Mouse (Mus musculus) kidney, postnatal 0 days (tissue): ENCODE results near the gene Phldb3. TPM values are rescaled to one million over a fixed set of nuclear protein-coding genes. Genes with fewer than 3 reads are reported as not detected.

ENCODE experiments used
- ATAC-seq: fragments of 200-750 bp; cut with Nextera tagmentation; replicated peaks from 2 replicates; pipeline ENCODE4 v1.8.0; 2017; ENCODE audit warnings: low read depth, moderate number of reproducible peaks, moderate TSS enrichment, moderate library complexity; ENCODE audit not compliant: low FRiP score
- DNase-seq: peaks from one replicate; pipeline ENCODE4 v3.0.0-alpha.2; 2016; ENCODE audit warnings: low spot score
- H3K27ac ChIP-seq: fragments of 300-500 bp; sonication (generic); 2 replicates; pipeline ENCODE4 v1.5.1; 2014; ENCODE audit warnings: mild to moderate bottlenecking
- H3K27me3 ChIP-seq: fragments of 300-500 bp; sonication (generic); 2 replicates; pipeline ENCODE4 v1.6.1; 2014; ENCODE audit warnings: low read length, mixed read lengths; ENCODE audit not compliant: insufficient read depth
- H3K36me3 ChIP-seq: fragments of 300-500 bp; sonication (generic); 2 replicates; pipeline ENCODE4 v1.6.1; 2014; ENCODE audit warnings: low read length, mixed read lengths; ENCODE audit not compliant: insufficient read depth
- H3K4me1 ChIP-seq: fragments of 300-500 bp; sonication (generic); replicated peaks from 2 replicates; pipeline ENCODE4 v1.6.1; 2014; ENCODE audit warnings: antibody characterized with exemption, low read length, mixed read lengths; ENCODE audit not compliant: insufficient read depth
- H3K4me2 ChIP-seq: fragments of 300-500 bp; sonication (generic); 2 replicates; pipeline ENCODE4 v1.6.1; 2014; ENCODE audit warnings: mild to moderate bottlenecking, low read length, moderate library complexity, mixed read lengths
- H3K4me3 ChIP-seq: fragments of 300-500 bp; sonication (generic); replicated peaks from 2 replicates; pipeline ENCODE4 v1.5.1; 2014; ENCODE audit warnings: low read depth, low read length
- H3K9ac ChIP-seq: fragments of 300-500 bp; sonication (generic); 2 replicates; pipeline ENCODE4 v1.6.1; 2014; ENCODE audit warnings: low read depth, low read length
- H3K9me3 ChIP-seq: fragments of 300-500 bp; sonication (generic); replicated peaks from 2 replicates; pipeline ENCODE4 v1.6.1; 2016; ENCODE audit warnings: low read length, inconsistent platforms, mixed read lengths
- CTCF ChIP-seq: IDR thresholded peaks from 2 replicates; pipeline ENCODE4 v1.5.1; 2016; ENCODE audit warnings: antibody characterized with exemption, low read depth, mild to moderate bottlenecking, moderate library complexity
- WGBS: fragments of 180-500 bp; shearing (Covaris S2); extraction: QIAGEN DNeasy Blood & Tissue Kit; methylation state at CpG from one replicate; pipeline ENCODE4 v1.1.7; 2014; 5-methylcytosine and 5-hydroxymethylcytosine counted together
- polyA plus RNA-seq: library from polyadenylated mRNA; unstranded; fragments of >200 nt; fragmentation: Nextera tagmentation; extraction: Ambion mirVana; gene quantifications from 2 replicates; pipeline ENCODE4 v1.2.1, GENCODE M21; 2015

Gene Phldb3
- 0.11 and 0.20 TPM in 2 replicates for polyA plus RNA-seq

- H3K4me2 ChIP-seq = peak within 1 kb of the TSS; percentile 85
- H3K9ac ChIP-seq = peak within 1 kb of the TSS; percentile 46
- no peak for TF ChIP-seq CTCF
- H3K4me1 ChIP-seq = peaks cover 17% of the 10 kb centered on the region
- peaks cover 18% of the 10 kb centered on the region for H3K27me3 ChIP-seq
- no peaks in the 10 kb centered on the region for H3K9me3 ChIP-seq
- H3K4me3 ChIP-seq = peak within 1 kb of the TSS; percentile 52
- no peaks in the 10 kb centered on the region for H3K36me3 ChIP-seq
- WGBS = 2% methylated on average over 27 of the region's 27 CpGs
- H3K27ac ChIP-seq = peak within 1 kb of the TSS; percentile 44; the same call in 1 of the 2 replicates
- DNase-seq = no peak
- ATAC-seq = peak; percentile 52; the same call in 1 of the 2 replicates
Measured at GRCm38 (mm10) chr7:24610144-24610878, at the start of gene Phldb3. TSS of gene Phldb3 (plus strand) at chr7:24610763.

GRCm38 (mm10) chr7:24561450-24561849, 49.1 kb upstream of the Phldb3 start:
- H3K27me3 ChIP-seq = no peaks in the 10 kb centered on the region
- 84% methylated on average over 4 of the region's 4 CpGs for WGBS
- H3K4me3 ChIP-seq = no peak overlapping the region
- no peaks in the 10 kb centered on the region for H3K4me1 ChIP-seq
- no peaks in the 10 kb centered on the region for H3K9me3 ChIP-seq
- peaks cover 15% of the 10 kb centered on the region for H3K36me3 ChIP-seq
- H3K27ac ChIP-seq = no peak overlapping the region
- TF ChIP-seq CTCF = no peak
- H3K4me2 ChIP-seq = no peak overlapping the region
- no peak for DNase-seq
- ATAC-seq = no peak
- no peak overlapping the region for H3K9ac ChIP-seq

DNA sequence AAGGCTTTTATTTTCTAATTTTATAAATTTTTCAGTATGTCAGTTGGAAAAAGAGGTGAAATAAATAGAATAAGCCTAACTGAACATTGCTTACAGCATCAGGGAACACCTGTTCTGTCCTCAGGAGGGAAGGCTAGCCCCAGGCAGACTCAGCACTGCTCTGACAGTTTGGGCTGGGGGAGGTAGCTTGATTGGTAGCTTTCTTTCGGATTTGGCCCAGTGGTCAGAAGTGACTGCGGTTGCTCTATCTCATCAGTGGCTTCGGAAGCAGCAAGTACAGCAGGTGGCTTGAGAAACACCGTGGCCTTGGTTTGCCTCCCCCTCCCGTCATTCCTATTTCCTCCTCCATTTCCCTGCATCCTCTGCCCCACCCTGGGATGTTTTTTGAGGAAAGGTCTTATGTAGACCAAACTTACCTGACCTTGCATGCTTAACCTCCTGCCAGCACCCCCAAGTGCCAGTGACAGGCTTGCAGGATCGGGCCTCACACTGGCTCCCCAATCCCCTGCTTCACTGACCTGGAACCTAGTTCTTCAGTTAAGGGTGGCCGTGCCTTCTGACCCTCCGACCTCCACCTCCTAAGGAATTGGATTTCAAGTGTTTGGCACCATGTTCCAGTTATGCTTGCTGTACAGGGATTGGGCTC, 47.2 kb upstream of the Phldb3 start:
- Histone ChIP-seq H3K4me1 (no peaks in the 10 kb centered on the region), H3K36me3 (peaks cover 24% of the 10 kb centered on the region), H3K4me2 (no peak overlapping the region)

GRCm38 (mm10) chr7:24563837-24564206, 46.7 kb upstream of the Phldb3 start:
- Histone ChIP-seq H3K36me3 (peaks cover 27% of the 10 kb centered on the region), H3K4me2 (no peak overlapping the region)

More for the DNA sequence above, 47.2 kb upstream of the Phldb3 start:
- DNase-seq (no peak), ATAC-seq (no peak)
- no peaks in the 10 kb centered on the region for H3K27me3 ChIP-seq
- H3K4me3 ChIP-seq = no peak overlapping the region
- no peak overlapping the region for H3K9ac ChIP-seq
- no peak overlapping the region for H3K27ac ChIP-seq
- WGBS = 53% methylated on average over 8 of the region's 8 CpGs
- no peaks in the 10 kb centered on the region for H3K9me3 ChIP-seq
- TF ChIP-seq CTCF = no peak

DNA sequence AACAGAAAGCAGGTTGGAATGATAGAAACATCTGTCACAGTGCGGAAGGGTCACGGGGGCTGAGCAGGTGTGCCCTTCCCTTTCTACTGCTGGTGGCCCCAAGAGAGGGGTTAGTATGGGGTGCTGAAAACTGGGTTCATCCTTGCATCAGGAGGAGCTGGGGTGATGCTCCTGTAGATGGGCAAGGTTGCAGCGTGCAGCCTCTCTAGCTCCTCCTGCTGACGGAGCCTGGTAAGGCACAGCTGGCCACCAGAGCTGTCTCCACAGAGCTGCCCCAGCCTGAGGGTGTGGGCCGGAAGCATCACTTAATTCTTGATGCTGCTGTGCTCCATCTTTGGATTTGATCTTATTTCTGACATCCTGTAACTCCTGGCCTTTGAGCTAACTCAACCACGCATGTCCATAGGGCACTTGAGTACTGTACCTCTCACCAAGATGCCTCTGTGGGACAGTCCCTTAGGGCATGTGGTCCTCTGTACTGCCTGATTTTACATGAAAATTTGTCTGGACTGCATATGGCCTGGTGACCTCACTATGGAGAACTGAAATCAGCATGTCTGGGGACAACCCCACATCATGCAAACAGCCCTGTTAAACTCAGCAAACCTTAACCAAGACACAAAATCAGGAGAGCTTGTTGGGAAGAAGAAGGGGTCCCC, 45.8 kb upstream of the Phldb3 start:
- Histone ChIP-seq H3K4me2 (no peak overlapping the region), H3K4me1 (no peaks in the 10 kb centered on the region), H3K9me3 (no peaks in the 10 kb centered on the region), H3K4me3 (no peak overlapping the region), H3K9ac (no peak overlapping the region), H3K27me3 (no peaks in the 10 kb centered on the region), H3K27ac (no peak overlapping the region), H3K36me3 (peaks cover 25% of the 10 kb centered on the region)
- 70% methylated on average over 6 of the region's 6 CpGs for WGBS
- peak; percentile 67 for DNase-seq
- ATAC-seq = no peak
- peak; percentile 79 for TF ChIP-seq CTCF

More at GRCm38 (mm10) chr7:24563837-24564206, 46.7 kb upstream of the Phldb3 start:
- no peaks in the 10 kb centered on the region for H3K9me3 ChIP-seq
- H3K4me3 ChIP-seq = no peak overlapping the region
- no peak overlapping the region for H3K9ac ChIP-seq
- no peaks in the 10 kb centered on the region for H3K27me3 ChIP-seq
- no peaks in the 10 kb centered on the region for H3K4me1 ChIP-seq
- 74% methylated on average over 4 of the region's 4 CpGs for WGBS
- DNase-seq = no peak
- no peak overlapping the region for H3K27ac ChIP-seq
- TF ChIP-seq CTCF = no peak
- ATAC-seq = no peak

DNA sequence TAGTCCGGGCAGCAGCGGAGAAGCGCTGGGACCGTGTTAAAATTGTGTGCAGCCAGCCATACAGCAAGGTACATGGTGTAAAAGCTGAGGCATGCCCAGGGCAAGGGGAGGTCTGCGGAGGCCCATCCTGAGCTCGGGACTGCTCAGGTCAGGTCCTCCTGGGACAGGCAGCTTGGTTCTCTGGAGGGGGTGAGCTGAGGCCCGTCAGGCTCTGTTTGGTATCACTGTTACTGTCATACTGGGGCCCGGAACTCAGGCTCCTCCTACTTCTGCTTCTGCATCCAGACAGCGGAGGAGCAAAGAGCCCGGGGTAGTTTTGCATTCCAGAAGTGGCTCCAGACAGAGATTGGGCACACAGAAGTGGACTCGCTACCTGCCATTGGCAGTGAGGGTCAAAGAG, 44.9 kb upstream of the Phldb3 start:
- peaks cover 31% of the 10 kb centered on the region for H3K36me3 ChIP-seq
- H3K27ac ChIP-seq = no peak overlapping the region
- no peak for DNase-seq
- no peak overlapping the region for H3K9ac ChIP-seq
- WGBS = 86% methylated on average over 11 of the region's 11 CpGs
- no peak for ATAC-seq
- no peaks in the 10 kb centered on the region for H3K27me3 ChIP-seq
- no peak overlapping the region for H3K4me2 ChIP-seq
- H3K4me1 ChIP-seq = no peaks in the 10 kb centered on the region
- TF ChIP-seq CTCF = no peak
- no peaks in the 10 kb centered on the region for H3K9me3 ChIP-seq
- no peak overlapping the region for H3K4me3 ChIP-seq
